Mouse (Mus musculus) olfactory bulb, adult 2 months (tissue): ENCODE data around the gene Fat3. TPM values are rescaled to one million over a fixed set of nuclear protein-coding genes. Genes with fewer than 3 reads are reported as not detected.

Experiments
- H3K27ac ChIP-seq: fragments of 200-500 bp; 2 replicates; pipeline ENCODE4 v1.5.1; 2012; ENCODE audit warnings: low read depth, low read length; ENCODE audit not compliant: insufficient read depth
- H3K4me1 ChIP-seq: fragments of 200-500 bp; 2 replicates; pipeline ENCODE4 v1.6.1; 2012; ENCODE audit warnings: low read length; ENCODE audit not compliant: control insufficient read depth, insufficient read depth
- H3K4me3 ChIP-seq: fragments of 200-500 bp; 2 replicates; pipeline ENCODE4 v1.5.1; 2012; ENCODE audit warnings: mild to moderate bottlenecking, low read depth, low read length, moderate library complexity; ENCODE audit not compliant: insufficient read depth
- CTCF ChIP-seq: fragments of 200-500 bp; IDR thresholded peaks from 2 replicates; pipeline ENCODE4 v1.5.1; 2012; ENCODE audit warnings: low read depth, mild to moderate bottlenecking, low read length, moderate library complexity; ENCODE audit not compliant: insufficient read depth
- POLR2A ChIP-seq: fragments of 200-500 bp; IDR thresholded peaks from 2 replicates; pipeline ENCODE4 v1.6.1; 2012; ENCODE audit warnings: mild to moderate bottlenecking, low read depth, low read length, moderate library complexity; ENCODE audit not compliant: insufficient read depth
- WGBS: fragments of 180-500 bp; shearing (Covaris S2); methylation state at CpG from one replicate; pipeline ENCODE4 v1.1.7; 2018; 5-methylcytosine and 5-hydroxymethylcytosine counted together
- polyA plus RNA-seq: library from polyadenylated mRNA; stranded (reverse); fragments of >200 nt; gene quantifications from 2 replicates; pipeline ENCODE4 v1.2.4, GENCODE M21; 2012; ENCODE audit warnings: low replicate concordance; ENCODE audit not compliant: missing spikeins, insufficient read depth, insufficient read length

Fat3 gene
- polyA plus RNA-seq, 1 experiment: not detected

- no peaks in the 10 kb centered on the region for H3K4me1 ChIP-seq
- 87% methylated on average over 8 of the region's 8 CpGs for WGBS
- no peak overlapping the region for H3K27ac ChIP-seq
- TF ChIP-seq POLR2A (no peak), CTCF (no peak)
- H3K4me3 ChIP-seq: no peak overlapping the region
Observed at GRCm38 (mm10) chr9:16342577-16342976, 158.5 kb downstream of the Fat3 start.

DNA sequence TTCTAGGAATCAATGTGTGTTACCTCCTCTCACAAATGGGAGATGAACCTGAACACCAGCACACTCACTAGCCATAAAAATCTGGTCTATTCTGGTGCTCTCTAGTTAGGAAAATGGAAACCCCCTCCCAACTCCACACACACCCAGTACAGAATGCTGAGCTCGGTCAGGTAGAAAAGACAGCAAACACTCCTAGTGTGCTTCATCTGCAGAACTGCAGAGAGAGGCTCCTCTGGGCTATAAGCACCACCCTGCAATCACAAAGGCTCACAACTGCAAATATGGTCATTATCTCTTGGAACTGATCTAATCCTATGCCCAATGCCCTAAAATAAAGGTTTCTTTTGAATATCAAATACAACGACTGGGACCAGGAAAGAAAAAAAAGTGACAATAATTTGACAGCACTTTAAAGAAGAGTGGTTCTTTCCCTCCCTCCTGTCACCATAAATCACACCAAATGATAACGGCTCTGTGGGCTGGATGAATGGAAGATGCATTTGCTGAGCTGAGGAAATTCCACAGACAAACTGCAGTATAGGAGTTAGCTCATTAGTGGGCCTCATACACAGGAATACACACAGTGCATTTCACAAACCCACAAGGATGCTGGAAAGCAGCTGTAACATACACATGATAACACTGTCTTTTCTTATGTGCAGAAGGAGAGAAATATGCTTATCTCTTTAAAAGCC is 170.6 kb downstream of the Fat3 start:
- H3K27ac ChIP-seq: no peak overlapping the region
- TF ChIP-seq POLR2A (no peak), CTCF (no peak)
- WGBS: 63% methylated on average over 3 of the region's 3 CpGs

GRCm38 (mm10) chr9:16318957-16319356 is 182.1 kb downstream of the Fat3 start:
- 73% methylated on average over 1 of the region's 1 CpGs for WGBS
- TF ChIP-seq POLR2A: no peak
- no peak overlapping the region for H3K4me3 ChIP-seq
- no peak overlapping the region for H3K27ac ChIP-seq
- no peaks in the 10 kb centered on the region for H3K4me1 ChIP-seq

More for the DNA sequence above, 170.6 kb downstream of the Fat3 start:
- Histone ChIP-seq H3K4me3 (no peak overlapping the region), H3K4me1 (no peaks in the 10 kb centered on the region)

- H3K4me3 ChIP-seq: no peak overlapping the region
- H3K27ac ChIP-seq: no peak overlapping the region
- WGBS: 58% methylated on average over 4 of the region's 4 CpGs
- no peak for TF ChIP-seq POLR2A
- TF ChIP-seq CTCF: no peak
- peaks cover 7% of the 10 kb centered on the region; the same call in 1 of the 2 replicates for H3K4me1 ChIP-seq
Observed at GRCm38 (mm10) chr9:16312599-16313197, 188.4 kb downstream of the Fat3 start.

DNA sequence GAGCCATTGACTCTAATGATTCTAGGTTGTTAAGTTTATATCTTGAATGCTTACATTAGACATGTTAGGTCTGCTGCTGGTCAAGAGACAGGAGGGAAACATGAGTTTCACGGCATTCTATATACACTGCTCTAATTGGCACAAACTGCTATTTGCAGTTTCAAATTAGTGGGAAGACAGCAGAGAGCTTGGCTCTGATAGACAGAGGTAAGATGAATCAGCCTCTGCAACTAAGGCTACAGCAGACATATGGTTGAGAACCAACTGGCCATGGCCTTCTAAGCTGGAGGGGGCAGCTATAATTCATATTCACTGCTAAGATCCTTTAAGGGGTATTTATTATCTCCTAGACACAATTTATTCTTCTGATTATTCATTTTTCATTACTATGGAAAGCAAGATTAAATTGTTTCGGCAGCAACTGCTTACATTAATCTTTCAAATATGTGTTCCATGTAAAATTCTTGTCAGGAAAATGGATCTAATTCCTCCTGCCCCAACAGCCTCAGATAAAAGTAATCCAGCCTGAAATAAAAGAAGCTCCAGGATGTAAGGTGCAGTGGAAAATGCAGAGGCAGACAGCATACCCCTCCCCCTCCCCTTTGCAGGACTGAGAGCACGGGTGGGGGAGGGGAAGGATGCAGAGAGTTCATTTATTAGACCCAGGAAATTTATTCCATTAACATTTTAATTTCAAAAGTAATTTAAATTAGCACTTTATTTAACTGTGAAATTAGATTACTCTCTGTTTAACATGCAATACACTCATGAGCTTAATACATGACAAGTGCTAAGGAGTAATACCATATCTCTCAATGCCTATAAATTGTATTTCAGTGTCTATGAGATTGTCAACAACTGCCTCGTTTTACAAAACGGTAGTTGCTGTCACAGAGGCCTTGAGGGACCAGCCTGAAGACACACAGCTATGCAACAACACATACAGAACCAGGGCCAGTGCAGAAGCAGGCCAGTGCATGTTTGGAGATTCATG is 189.9 kb downstream of the Fat3 start:
- TF ChIP-seq CTCF: no peak
- Histone ChIP-seq H3K4me3 (no peak overlapping the region), H3K4me1 (peaks cover 9% of the 10 kb centered on the region; the same call in 1 of the 2 replicates), H3K27ac (no peak overlapping the region)
- 63% methylated on average over 5 of the region's 5 CpGs for WGBS

- Histone ChIP-seq H3K4me3 (no peak overlapping the region), H3K27ac (no peak overlapping the region), H3K4me1 (peaks cover 13% of the 10 kb centered on the region)
- no peak for TF ChIP-seq CTCF
- no peak for TF ChIP-seq POLR2A
- 59% methylated on average over 4 of the region's 4 CpGs for WGBS
Observed at GRCm38 (mm10) chr9:16310305-16310704, 190.8 kb downstream of the Fat3 start.

DNA sequence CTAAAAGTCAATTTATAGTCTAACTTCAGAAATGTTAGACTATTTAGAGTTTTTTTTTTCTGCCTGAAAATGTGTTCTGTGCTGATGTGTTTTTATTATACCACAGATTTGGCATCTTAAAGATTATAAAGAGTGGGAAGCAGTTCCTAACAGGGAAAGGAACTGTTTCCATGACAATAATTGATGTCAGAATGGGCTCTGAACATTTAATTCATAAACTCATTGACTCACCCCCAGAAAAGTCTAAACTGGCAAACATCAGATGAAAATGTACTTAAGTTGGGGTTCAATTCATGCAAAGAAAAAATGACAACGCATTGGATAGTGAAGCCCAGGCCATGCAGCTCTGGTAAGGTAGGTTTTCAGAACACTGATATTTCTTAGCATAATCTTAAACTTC is 193.3 kb downstream of the Fat3 start:
- WGBS: 91% methylated on average over 1 of the region's 1 CpGs
- H3K4me3 ChIP-seq: no peak overlapping the region
- H3K4me1 ChIP-seq: peaks cover 13% of the 10 kb centered on the region
- TF ChIP-seq CTCF: no peak
- TF ChIP-seq POLR2A: no peak
- no peak overlapping the region for H3K27ac ChIP-seq

GRCm38 (mm10) chr9:16306222-16306621 is 194.9 kb downstream of the Fat3 start:
- TF ChIP-seq POLR2A (no peak), CTCF (no peak)
- H3K27ac ChIP-seq: peak overlapping the region; percentile 67; the same call in 1 of the 2 replicates
- H3K4me3 ChIP-seq: no peak overlapping the region
- H3K4me1 ChIP-seq: peaks cover 7% of the 10 kb centered on the region
